Mouse (Mus musculus) hindbrain, embryonic 12.5 days (tissue): ENCODE data around the gene Dnah9. TPM values are rescaled to one million over a fixed set of nuclear protein-coding genes. Genes with fewer than 3 reads are reported as not detected.

Experiments used
- ATAC-seq: fragments of 200-750 bp; cut with Nextera tagmentation; 2 replicates; pipeline ENCODE4 v1.8.0; 2017; ENCODE audit warnings: moderate TSS enrichment; ENCODE audit not compliant: low FRiP score
- H3K27ac ChIP-seq: fragments of 300-500 bp; sonication (generic); 2 replicates; pipeline ENCODE4 v1.5.1; 2016; ENCODE audit warnings: mild to moderate bottlenecking
- H3K27me3 ChIP-seq: fragments of 300-500 bp; sonication (generic); 2 replicates; pipeline ENCODE4 v1.6.1; 2016; ENCODE audit warnings: mild to moderate bottlenecking
- H3K36me3 ChIP-seq: fragments of 300-500 bp; sonication (generic); 2 replicates; pipeline ENCODE4 v1.6.1; 2016; ENCODE audit warnings: mild to moderate bottlenecking
- H3K4me1 ChIP-seq: fragments of 300-500 bp; sonication (generic); 2 replicates; pipeline ENCODE4 v1.6.1; 2016
- H3K4me2 ChIP-seq: fragments of 300-500 bp; sonication (generic); replicated peaks from 2 replicates; pipeline ENCODE4 v1.6.1; 2016; ENCODE audit warnings: mild to moderate bottlenecking
- H3K4me3 ChIP-seq: fragments of 300-500 bp; sonication (generic); 2 replicates; pipeline ENCODE4 v1.5.1; 2016; ENCODE audit warnings: mild to moderate bottlenecking
- H3K9ac ChIP-seq: fragments of 300-500 bp; sonication (generic); 2 replicates; pipeline ENCODE4 v1.6.1; 2016; ENCODE audit warnings: mild to moderate bottlenecking, moderate library complexity
- H3K9me3 ChIP-seq: fragments of 300-500 bp; sonication (generic); replicated peaks from 2 replicates; pipeline ENCODE4 v1.6.1; 2016; ENCODE audit warnings: mild to moderate bottlenecking
- WGBS: fragments of 180-500 bp; shearing (Covaris S2); methylation state at CpG from one replicate; pipeline ENCODE4 v1.1.7; 2016; 5-methylcytosine and 5-hydroxymethylcytosine counted together
- polyA plus RNA-seq: library from polyadenylated mRNA; unstranded; fragments of >200 nt; fragmentation: Nextera tagmentation; extraction: Ambion mirVana; gene quantifications from 2 replicates; pipeline ENCODE4 v1.2.1, GENCODE M21; 2016

Gene Dnah9
- polyA plus RNA-seq, 1 experiment from 2014 or later = 3.0 TPM

DNA sequence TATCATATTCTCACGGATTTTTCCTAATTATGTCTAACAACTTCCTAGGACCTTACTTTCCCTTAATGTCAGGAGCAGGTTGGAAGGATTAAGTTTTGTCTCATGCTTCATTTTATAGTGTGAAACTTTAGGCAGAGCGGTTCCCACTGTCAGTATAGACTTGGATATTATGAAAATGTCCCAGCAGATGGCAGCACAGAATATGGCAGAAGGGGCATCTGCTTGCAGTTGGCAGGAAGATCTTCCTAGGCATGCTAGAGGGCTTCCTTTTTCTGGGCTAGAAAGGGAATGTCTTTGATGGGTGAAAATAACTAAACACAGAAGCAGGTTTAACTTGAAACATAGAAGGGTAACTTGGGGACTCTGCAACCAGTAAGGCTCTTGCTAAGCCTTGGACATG lies 262.9 kb downstream of the Dnah9 start:
- Histone ChIP-seq H3K36me3 (no peaks in the 10 kb centered on the region), H3K9ac (no peak overlapping the region), H3K9me3 (no peaks in the 10 kb centered on the region), H3K27me3 (no peaks in the 10 kb centered on the region), H3K4me2 (no peak overlapping the region), H3K27ac (no peak overlapping the region), H3K4me3 (no peak overlapping the region), H3K4me1 (no peaks in the 10 kb centered on the region)
- no peak for ATAC-seq
- 68% methylated on average over 2 of the region's 2 CpGs for whole genome bisulfite sequencing

DNA sequence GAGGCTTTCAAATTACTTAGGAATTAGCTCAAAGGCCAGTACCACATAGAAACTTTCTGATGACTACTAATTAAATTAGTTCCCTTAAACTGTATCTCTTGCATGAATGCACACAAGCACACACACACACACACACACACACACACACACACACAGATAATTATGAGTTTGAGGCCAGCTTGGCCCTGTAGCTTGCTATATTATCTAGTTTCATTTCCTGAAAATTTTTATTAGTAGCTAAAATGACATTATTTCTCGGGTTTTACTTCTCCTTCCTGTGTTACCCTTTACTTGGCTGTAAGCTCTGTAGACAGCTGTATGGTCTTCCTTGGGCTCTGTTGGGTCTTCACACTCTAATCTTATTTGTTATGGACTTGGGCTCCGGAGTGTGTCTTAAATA lies 264.4 kb downstream of the Dnah9 start:
- H3K9ac ChIP-seq = no peak overlapping the region
- WGBS = 82% methylated on average over 2 of the region's 2 CpGs
- H3K27ac ChIP-seq = no peak overlapping the region
- no peak overlapping the region for H3K4me2 ChIP-seq
- H3K4me3 ChIP-seq = no peak overlapping the region
- no peaks in the 10 kb centered on the region for H3K9me3 ChIP-seq
- no peak for ATAC-seq
- no peaks in the 10 kb centered on the region for H3K27me3 ChIP-seq
- no peaks in the 10 kb centered on the region for H3K36me3 ChIP-seq
- H3K4me1 ChIP-seq = no peaks in the 10 kb centered on the region

DNA sequence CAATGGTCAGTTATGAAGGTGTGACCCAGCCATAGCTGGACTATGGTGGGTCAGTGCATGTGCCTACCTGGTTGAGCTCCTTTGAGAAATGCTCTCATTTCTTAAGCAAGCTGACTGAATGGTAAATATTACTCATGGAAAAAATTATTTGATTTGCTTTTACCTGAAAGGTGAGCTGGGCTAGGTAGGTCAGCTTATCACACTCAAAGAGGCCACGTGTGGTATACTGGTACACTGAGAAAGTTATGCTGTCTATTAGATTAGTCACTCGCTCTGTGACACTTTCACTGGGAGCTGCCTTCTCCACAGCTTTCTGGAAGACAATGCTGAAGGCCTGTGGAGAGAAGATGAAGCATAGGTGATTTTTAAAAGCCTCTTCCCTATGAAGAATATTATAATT lies 286.9 kb downstream of the Dnah9 start:
- H3K4me2 ChIP-seq = no peak overlapping the region
- no peak for ATAC-seq
- 94% methylated on average over 2 of the region's 2 CpGs for WGBS
- H3K9ac ChIP-seq = no peak overlapping the region
- H3K4me3 ChIP-seq = no peak overlapping the region
- H3K27me3 ChIP-seq = no peaks in the 10 kb centered on the region
- H3K4me1 ChIP-seq = no peaks in the 10 kb centered on the region
- H3K27ac ChIP-seq = no peak overlapping the region
- no peaks in the 10 kb centered on the region for H3K9me3 ChIP-seq
- no peaks in the 10 kb centered on the region for H3K36me3 ChIP-seq

DNA sequence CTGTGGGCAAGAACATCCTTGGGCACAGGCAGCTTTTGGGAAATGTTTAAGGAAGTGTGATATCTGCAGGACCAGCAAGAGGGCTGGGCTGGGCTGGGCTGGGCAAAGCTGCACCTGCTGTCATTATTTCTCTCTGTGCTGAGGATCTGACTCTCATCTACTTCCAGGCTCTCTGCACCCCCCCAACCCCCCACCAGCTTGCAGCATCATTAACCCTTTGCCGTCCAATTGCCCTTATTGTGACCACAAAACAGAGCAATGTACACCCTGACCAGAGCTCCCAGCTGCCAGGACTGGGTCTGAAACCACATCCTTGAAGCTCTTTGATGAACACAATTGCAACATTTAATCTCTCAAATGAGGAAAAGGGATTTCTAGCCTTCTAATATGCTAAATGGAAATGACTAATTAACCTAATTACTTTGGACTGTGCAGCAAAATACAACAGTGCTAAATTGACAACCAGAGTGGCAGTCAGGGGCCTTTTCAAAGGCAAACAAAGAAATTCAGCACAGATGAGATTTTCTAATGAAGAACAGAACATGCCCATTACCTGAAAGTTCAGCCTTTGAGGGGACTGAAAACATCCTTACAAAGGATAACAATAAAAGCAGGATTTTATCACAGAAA lies 291.1 kb downstream of the Dnah9 start:
- no peak for ATAC-seq
- H3K4me2 ChIP-seq = no peak overlapping the region
- no peaks in the 10 kb centered on the region for H3K9me3 ChIP-seq
- no peaks in the 10 kb centered on the region for H3K27me3 ChIP-seq
- WGBS = 75% methylated on average over 1 of the region's 1 CpGs
- no peak overlapping the region for H3K27ac ChIP-seq
- no peaks in the 10 kb centered on the region for H3K4me1 ChIP-seq
- H3K4me3 ChIP-seq = no peak overlapping the region
- no peak overlapping the region for H3K9ac ChIP-seq
- H3K36me3 ChIP-seq = no peaks in the 10 kb centered on the region

DNA sequence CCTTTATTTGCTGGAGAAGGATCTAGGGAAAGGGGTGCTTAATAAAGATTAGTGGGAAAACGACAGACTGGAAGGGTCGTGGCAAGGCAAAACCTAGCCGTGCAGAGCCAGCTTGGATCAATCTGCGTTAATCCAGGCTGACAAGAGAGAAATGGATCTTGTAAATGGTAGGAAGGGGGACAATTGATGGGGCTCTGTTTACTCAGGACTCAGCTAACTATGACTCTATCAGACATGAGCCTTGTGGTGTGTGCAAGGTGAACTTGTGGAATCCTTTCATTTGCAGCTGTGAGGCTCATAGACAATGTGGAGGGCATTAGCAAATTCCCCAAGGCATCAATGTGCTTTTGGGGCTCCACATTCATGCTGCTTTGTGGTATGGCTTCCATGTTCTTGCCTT lies 306.9 kb downstream of the Dnah9 start:
- WGBS = 58% methylated on average over 4 of the region's 4 CpGs
- Histone ChIP-seq H3K27me3 (no peaks in the 10 kb centered on the region), H3K9me3 (no peaks in the 10 kb centered on the region), H3K4me3 (no peak overlapping the region), H3K36me3 (no peaks in the 10 kb centered on the region), H3K4me2 (no peak overlapping the region), H3K4me1 (no peaks in the 10 kb centered on the region), H3K27ac (no peak overlapping the region), H3K9ac (no peak overlapping the region)
- no peak for ATAC-seq

DNA sequence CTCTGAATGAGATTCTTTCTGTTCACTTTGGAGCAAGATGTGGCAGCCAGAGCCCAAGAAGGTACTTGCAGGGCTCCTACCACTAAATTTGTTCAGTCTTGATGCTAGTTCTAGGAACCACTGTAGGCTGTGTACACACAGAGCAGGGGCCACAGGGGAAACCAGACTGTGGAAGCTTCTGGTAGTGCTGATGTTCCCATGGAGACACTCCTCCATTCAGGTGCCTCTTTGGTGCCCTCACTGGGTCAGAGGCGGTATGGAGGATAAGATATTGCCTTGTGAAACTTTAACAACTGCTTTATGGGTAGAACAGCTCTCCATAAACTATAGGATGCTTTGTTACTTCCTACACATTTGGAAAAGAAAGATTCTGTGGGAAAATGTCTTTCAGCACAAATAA lies 316.3 kb downstream of the Dnah9 start:
- ATAC-seq = no peak
- Histone ChIP-seq H3K36me3 (no peaks in the 10 kb centered on the region), H3K27ac (no peak overlapping the region), H3K4me3 (no peak overlapping the region), H3K4me2 (no peak overlapping the region), H3K9ac (no peak overlapping the region), H3K9me3 (no peaks in the 10 kb centered on the region), H3K27me3 (no peaks in the 10 kb centered on the region), H3K4me1 (no peaks in the 10 kb centered on the region)
- WGBS = 17% methylated on average over 1 of the region's 1 CpGs

DNA sequence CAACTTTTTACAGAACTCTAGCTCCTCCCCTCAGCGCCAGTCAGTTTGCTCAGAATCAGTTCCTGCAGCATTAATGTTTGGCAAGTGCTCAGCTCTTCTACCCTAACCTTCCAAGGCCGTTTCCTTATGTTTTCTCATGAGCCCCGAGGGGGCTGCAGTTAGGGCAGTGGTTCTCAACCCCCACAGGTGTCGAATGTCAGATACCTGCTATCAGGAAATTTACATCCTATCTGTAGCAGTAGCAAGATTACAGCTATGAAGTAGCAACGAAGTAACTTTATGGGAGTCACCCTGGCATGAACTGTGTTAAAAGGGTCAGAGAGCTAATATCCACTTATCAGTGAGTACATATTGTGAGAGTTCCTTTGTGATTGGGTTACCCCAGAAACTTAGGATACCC lies 321.9 kb downstream of the Dnah9 start:
- ATAC-seq = no peak
- no peaks in the 10 kb centered on the region for H3K27me3 ChIP-seq
- no peak overlapping the region for H3K4me3 ChIP-seq
- H3K9me3 ChIP-seq = no peaks in the 10 kb centered on the region
- no peaks in the 10 kb centered on the region for H3K4me1 ChIP-seq
- no peak overlapping the region for H3K4me2 ChIP-seq
- H3K27ac ChIP-seq = no peak overlapping the region
- H3K36me3 ChIP-seq = no peaks in the 10 kb centered on the region
- 73% methylated on average over 5 of the region's 5 CpGs for WGBS
- no peak overlapping the region for H3K9ac ChIP-seq

DNA sequence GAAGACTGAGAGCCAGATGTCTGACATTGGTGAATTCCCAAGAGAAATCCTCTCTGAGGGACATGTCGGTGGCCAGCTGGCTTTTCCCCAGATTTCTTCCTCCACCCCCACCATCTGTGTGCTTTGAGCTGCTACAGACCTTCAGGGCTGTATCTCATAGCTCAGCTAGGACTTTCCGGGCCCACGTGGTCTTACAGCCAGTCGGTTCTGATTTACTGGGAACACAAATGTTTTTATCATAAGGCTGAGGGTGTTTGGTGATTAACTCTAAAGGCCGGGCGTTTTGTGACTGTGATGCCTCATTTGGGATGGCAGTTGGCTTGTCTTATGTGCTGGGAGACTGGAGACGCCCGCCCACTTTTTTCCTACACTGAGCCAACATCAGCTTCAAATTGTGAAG lies 329.4 kb downstream of the Dnah9 start:
- H3K4me2 ChIP-seq = no peak overlapping the region
- H3K4me3 ChIP-seq = no peak overlapping the region
- ATAC-seq = no peak
- no peaks in the 10 kb centered on the region for H3K27me3 ChIP-seq
- H3K36me3 ChIP-seq = no peaks in the 10 kb centered on the region
- 0 out of 2 replicates have a peak, but pooled peaks cover 3% of the 10 kb centered on the region for H3K4me1 ChIP-seq
- no peak overlapping the region for H3K27ac ChIP-seq
- 73% methylated on average over 8 of the region's 8 CpGs for WGBS
- no peaks in the 10 kb centered on the region for H3K9me3 ChIP-seq
- no peak overlapping the region for H3K9ac ChIP-seq

DNA sequence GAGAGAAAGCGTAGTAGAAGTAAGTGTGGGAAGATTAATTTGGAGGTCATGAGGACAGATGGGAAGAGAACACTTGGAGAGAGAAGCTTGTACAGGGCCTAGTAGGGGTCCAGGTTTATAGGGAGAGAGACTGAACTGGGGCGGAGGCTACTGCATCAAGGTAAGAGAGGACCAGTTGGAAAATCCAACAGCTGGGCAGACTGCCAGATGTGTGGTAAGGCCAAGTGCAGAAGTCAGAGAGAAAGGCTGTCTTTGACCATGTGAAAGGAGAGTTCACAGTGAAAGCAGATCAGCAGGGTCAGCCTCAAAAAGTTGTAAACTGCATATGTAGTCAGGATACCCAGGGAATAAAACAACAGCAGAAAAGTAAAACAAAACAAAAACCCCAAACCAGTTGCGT lies 343.8 kb downstream of the Dnah9 start:
- Histone ChIP-seq H3K36me3 (peaks cover 52% of the 10 kb centered on the region), H3K4me1 (no peaks in the 10 kb centered on the region), H3K27me3 (no peaks in the 10 kb centered on the region), H3K27ac (no peak overlapping the region), H3K4me3 (no peak overlapping the region), H3K9me3 (no peaks in the 10 kb centered on the region), H3K9ac (no peak overlapping the region), H3K4me2 (no peak overlapping the region)
- ATAC-seq = no peak
- WGBS = 95% methylated on average over 3 of the region's 3 CpGs

DNA sequence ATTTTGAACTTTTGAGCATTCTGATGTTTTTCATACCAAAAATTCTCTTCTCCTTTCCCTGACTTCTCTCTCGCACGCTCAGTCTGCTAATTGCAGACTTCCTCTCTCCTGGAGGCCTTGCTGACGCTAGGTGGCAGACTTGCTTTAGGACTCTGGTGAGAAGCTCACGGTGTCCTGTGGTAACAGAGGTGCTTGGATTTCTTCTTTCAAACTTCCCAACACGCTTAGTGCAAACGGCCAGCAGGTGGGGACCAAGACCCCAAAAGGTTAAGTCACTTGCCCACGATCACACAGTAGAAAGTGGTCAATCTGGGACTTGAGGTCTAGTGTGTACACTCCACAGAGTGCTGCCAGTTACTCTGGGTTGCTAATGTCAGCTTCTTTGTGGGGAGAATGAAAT lies 347.5 kb downstream of the Dnah9 start:
- Histone ChIP-seq H3K4me3 (no peak overlapping the region), H3K4me1 (0 out of 2 replicates have a peak, but pooled peaks cover 3% of the 10 kb centered on the region), H3K4me2 (no peak overlapping the region), H3K36me3 (peaks cover 38% of the 10 kb centered on the region), H3K9me3 (no peaks in the 10 kb centered on the region), H3K9ac (no peak overlapping the region), H3K27me3 (no peaks in the 10 kb centered on the region), H3K27ac (no peak overlapping the region)
- ATAC-seq = no peak
- WGBS = 15% methylated on average over 7 of the region's 7 CpGs

DNA sequence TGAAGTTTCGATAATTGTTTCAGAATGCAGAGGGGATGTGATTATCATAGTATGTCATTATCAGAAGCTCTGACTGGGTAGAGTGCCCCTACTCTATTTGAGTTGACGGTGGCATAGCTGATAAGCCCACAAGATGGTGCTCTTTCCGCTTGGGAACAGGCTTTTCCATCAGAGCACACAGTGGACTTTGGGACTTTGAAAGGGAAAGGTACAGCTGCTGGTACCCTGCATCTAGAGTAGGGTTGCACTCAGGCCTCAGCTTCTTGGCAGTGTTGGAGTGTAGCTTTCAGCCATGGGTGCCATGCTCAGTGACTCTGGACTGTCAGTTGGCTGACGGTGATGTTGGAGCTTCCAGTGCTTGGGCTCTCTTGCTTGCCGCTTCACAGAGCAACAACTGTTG lies 348.1 kb downstream of the Dnah9 start:
- no peak for ATAC-seq
- H3K4me1 ChIP-seq = 0 out of 2 replicates have a peak, but pooled peaks cover 3% of the 10 kb centered on the region
- no peak overlapping the region for H3K4me3 ChIP-seq
- no peak overlapping the region for H3K9ac ChIP-seq
- no peaks in the 10 kb centered on the region for H3K9me3 ChIP-seq
- H3K4me2 ChIP-seq = no peak overlapping the region
- H3K36me3 ChIP-seq = peaks cover 43% of the 10 kb centered on the region
- H3K27me3 ChIP-seq = no peaks in the 10 kb centered on the region
- 80% methylated on average over 5 of the region's 5 CpGs for WGBS
- no peak overlapping the region for H3K27ac ChIP-seq

DNA sequence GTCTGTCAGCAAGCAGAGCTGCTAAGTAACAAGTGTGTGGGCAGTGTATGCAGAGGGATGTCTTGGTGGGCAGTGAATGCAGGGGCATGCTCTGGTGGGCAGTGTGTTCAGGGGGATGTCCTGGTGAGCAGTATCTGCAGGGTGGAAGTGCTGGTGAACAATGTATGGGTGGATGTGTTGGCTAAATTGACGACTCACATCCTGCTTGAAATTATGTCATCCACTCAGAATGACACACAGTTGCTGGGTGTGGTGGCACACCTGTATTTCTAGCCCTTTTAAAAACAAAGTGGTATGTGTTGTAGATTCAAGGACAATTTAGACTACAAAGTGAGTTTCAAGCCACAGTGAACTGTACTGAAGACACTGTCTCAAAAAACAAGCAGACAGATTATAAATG lies 350.2 kb downstream of the Dnah9 start:
- no peak overlapping the region for H3K9ac ChIP-seq
- no peak for ATAC-seq
- no peak overlapping the region for H3K4me3 ChIP-seq
- no peaks in the 10 kb centered on the region for H3K9me3 ChIP-seq
- WGBS = 86% methylated on average over 1 of the region's 1 CpGs
- no peak overlapping the region for H3K27ac ChIP-seq
- H3K4me1 ChIP-seq = 0 out of 2 replicates have a peak, but pooled peaks cover 3% of the 10 kb centered on the region
- no peak overlapping the region for H3K4me2 ChIP-seq
- H3K27me3 ChIP-seq = no peaks in the 10 kb centered on the region
- peaks cover 41% of the 10 kb centered on the region for H3K36me3 ChIP-seq

DNA sequence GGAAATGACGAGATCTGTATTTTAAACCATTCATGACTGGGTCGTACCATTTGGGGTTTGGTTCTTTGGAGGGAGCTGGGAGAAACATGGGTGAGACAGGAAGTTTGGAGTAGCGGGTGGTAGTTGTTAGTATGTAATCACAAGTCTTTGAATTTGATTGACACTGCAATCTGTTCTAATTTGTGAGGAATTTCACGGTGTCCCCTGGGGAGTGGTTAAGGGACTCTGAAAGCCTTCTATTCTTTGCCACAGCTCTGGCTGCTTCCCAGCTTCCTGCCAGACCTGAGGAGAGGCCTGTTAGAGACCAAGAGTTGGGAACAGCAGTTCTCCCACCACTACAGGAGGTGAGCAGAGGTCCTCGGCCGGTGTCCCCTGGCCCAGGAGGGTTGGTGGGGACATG lies 352.1 kb downstream of the Dnah9 start:
- peaks cover 26% of the 10 kb centered on the region for H3K36me3 ChIP-seq
- no peak overlapping the region for H3K4me2 ChIP-seq
- no peaks in the 10 kb centered on the region for H3K9me3 ChIP-seq
- peaks cover 13% of the 10 kb centered on the region for H3K4me1 ChIP-seq
- 54% methylated on average over 6 of the region's 6 CpGs for WGBS
- no peaks in the 10 kb centered on the region for H3K27me3 ChIP-seq
- H3K27ac ChIP-seq = no peak overlapping the region
- no peak for ATAC-seq
- no peak overlapping the region for H3K4me3 ChIP-seq
- H3K9ac ChIP-seq = no peak overlapping the region
